Mouse (Mus musculus) neural tube, embryonic 14.5 days (tissue): Measurements from ENCODE around the gene Gm6217. TPM values are rescaled to one million over a fixed set of nuclear protein-coding genes. Genes with fewer than 3 reads are reported as not detected.
"Not testable (repeated sequence)": the region's sequence is repeated elsewhere in the genome, so short reads cannot be mapped to it uniquely, and the experiment has no call there.

ENCODE experiments used
- ATAC-seq: fragments of 200-750 bp; cut with Nextera tagmentation; 2 replicates; pipeline ENCODE4 v1.8.0; 2017; ENCODE audit warnings: low read depth, mild to moderate bottlenecking, moderate TSS enrichment, moderate library complexity
- H3K27ac ChIP-seq: fragments of 300-500 bp; sonication (generic); 2 replicates; pipeline ENCODE4 v1.5.1; 2014; ENCODE audit warnings: low read depth, mild to moderate bottlenecking, control low read depth, low read length, moderate library complexity, mixed read lengths
- H3K27me3 ChIP-seq: fragments of 300-500 bp; sonication (generic); 2 replicates; pipeline ENCODE4 v1.6.1; 2014; ENCODE audit warnings: low read length; ENCODE audit not compliant: control insufficient read depth, insufficient read depth
- H3K36me3 ChIP-seq: fragments of 300-500 bp; sonication (generic); 2 replicates; pipeline ENCODE4 v1.6.1; 2014; ENCODE audit warnings: low read length, mixed read lengths; ENCODE audit not compliant: control insufficient read depth, insufficient read depth
- H3K4me1 ChIP-seq: fragments of 300-500 bp; sonication (generic); 2 replicates; pipeline ENCODE4 v1.6.1; 2014; ENCODE audit warnings: low read length; ENCODE audit not compliant: control insufficient read depth, insufficient read depth
- H3K4me2 ChIP-seq: fragments of 300-500 bp; sonication (generic); 2 replicates; pipeline ENCODE4 v1.6.1; 2014; ENCODE audit warnings: mild to moderate bottlenecking, low read depth, low read length, control low read depth
- H3K4me3 ChIP-seq: fragments of 300-500 bp; sonication (generic); 2 replicates; pipeline ENCODE4 v1.5.1; 2014; ENCODE audit warnings: low read depth, low read length, control low read depth, mixed read lengths
- H3K9ac ChIP-seq: fragments of 300-500 bp; sonication (generic); replicated peaks from 2 replicates; pipeline ENCODE4 v1.6.1; 2014; ENCODE audit warnings: low read depth, mild to moderate bottlenecking, control low read depth, low read length, mixed read lengths
- H3K9me3 ChIP-seq: fragments of 300-500 bp; sonication (generic); 2 replicates; pipeline ENCODE4 v1.6.1; 2016; ENCODE audit warnings: low read length; ENCODE audit not compliant: control insufficient read depth
- WGBS: fragments of 180-500 bp; shearing (Covaris S2); extraction: QIAGEN DNeasy Blood & Tissue Kit; methylation state at CpG from one replicate; pipeline ENCODE4 v1.1.7; 2014; 5-methylcytosine and 5-hydroxymethylcytosine counted together
- polyA plus RNA-seq: library from polyadenylated mRNA; unstranded; fragments of >200 nt; fragmentation: Nextera tagmentation; extraction: Ambion mirVana; gene quantifications from 2 replicates; pipeline ENCODE4 v1.2.1, GENCODE M21; 2014

Gm6217 gene
- polyA plus RNA-seq, 1 experiment from 2014 or later, result not detected

- H3K36me3 ChIP-seq, H3K4me1 ChIP-seq, H3K27me3 ChIP-seq, H3K4me2 ChIP-seq, H3K9me3 ChIP-seq, ATAC-seq, H3K27ac ChIP-seq, H3K9ac ChIP-seq, H3K4me3 ChIP-seq: not testable (repeated sequence)
Measured at GRCm38 (mm10) chr1:82955913-82956312, 24.7 kb upstream of the Gm6217 start, which contains the start of gene Gm7544. Gm7544 (minus strand) TSS chr1:82956013.

DNA sequence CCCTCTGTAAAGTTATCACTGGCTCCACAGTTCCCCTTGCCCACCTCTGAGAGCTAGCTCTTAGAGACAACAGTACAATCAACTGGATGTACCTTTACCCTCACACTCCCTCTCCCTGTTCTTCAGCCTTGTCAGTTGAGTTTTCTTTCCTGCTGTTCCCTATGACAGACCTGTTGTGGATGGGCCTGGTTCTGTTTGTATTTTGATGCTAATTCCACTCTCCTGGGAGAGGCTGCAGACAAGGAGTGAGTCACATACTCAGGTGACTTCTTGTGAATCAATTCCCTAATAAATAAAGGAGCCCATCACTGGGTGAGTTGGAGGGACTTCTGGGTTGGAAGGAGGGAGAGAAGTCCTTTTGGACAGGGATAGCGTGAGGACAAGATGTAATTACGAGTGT lies 17.4 kb upstream of the Gm6217 start:
- H3K9me3 ChIP-seq, result no peaks in the 10 kb centered on the region
- no peak overlapping the region for H3K9ac ChIP-seq
- no peak overlapping the region for H3K27ac ChIP-seq
- no peak overlapping the region for H3K4me3 ChIP-seq
- ATAC-seq, result no peak
- WGBS, result 87% methylated on average over 2 of the region's 2 CpGs
- no peaks in the 10 kb centered on the region for H3K4me1 ChIP-seq
- H3K27me3 ChIP-seq, result no peaks in the 10 kb centered on the region
- H3K4me2 ChIP-seq, result no peak overlapping the region
- no peaks in the 10 kb centered on the region for H3K36me3 ChIP-seq

DNA sequence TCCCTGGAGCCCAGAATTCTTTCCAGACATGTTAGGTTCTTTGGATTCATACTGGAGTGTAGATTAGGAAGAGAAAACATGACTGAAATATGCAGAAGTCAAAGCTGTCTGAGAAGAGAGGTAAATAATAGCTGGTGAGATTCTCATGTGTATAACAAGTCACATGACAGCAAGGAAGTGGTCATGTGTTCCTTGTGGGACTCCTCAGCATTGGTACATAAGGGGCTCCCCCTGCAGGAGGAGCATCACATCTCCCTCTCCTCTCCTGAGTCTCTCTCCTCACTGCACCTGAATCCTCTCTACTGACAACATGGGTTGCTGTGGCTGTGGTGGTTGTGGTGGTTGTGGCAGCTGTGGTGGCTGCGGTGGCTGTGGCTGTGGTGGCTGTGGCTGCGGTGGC lies 14.8 kb upstream of the Gm6217 start:
- not testable (repeated sequence) for H3K9me3 ChIP-seq, H3K4me1 ChIP-seq, H3K4me3 ChIP-seq, H3K36me3 ChIP-seq, H3K27me3 ChIP-seq, ATAC-seq, H3K9ac ChIP-seq, H3K4me2 ChIP-seq, H3K27ac ChIP-seq
- 100% methylated on average over 1 of the region's 2 CpGs for WGBS

GRCm38 (mm10) chr1:82943295-82943694 lies 12.1 kb upstream of the Gm6217 start, which contains the start of gene A030003K21Rik:
A030003K21Rik (minus strand) TSS chr1:82943388.
- not testable (repeated sequence) for H3K36me3 ChIP-seq, ATAC-seq, H3K4me2 ChIP-seq, H3K4me3 ChIP-seq, H3K27me3 ChIP-seq, H3K27ac ChIP-seq, H3K4me1 ChIP-seq, H3K9ac ChIP-seq, H3K9me3 ChIP-seq
- no CpG with 5 or more reads among the region's 6 CpGs for WGBS

GRCm38 (mm10) chr1:82942505-82942904 lies 11.3 kb upstream of the Gm6217 start:
- not testable (repeated sequence) for H3K27ac ChIP-seq, H3K4me3 ChIP-seq, H3K36me3 ChIP-seq, H3K27me3 ChIP-seq, H3K4me1 ChIP-seq, ATAC-seq, H3K9me3 ChIP-seq, H3K9ac ChIP-seq, H3K4me2 ChIP-seq
- WGBS, result 93% methylated on average over 1 of the region's 2 CpGs

- no peak overlapping the region for H3K4me3 ChIP-seq
- H3K27ac ChIP-seq, result no peak overlapping the region
- H3K36me3 ChIP-seq, result no peaks in the 10 kb centered on the region
- H3K27me3 ChIP-seq, result no peaks in the 10 kb centered on the region
- H3K4me2 ChIP-seq, result no peak overlapping the region
- H3K9ac ChIP-seq, result no peak overlapping the region
- ATAC-seq, result no peak
- H3K4me1 ChIP-seq, result no peaks in the 10 kb centered on the region
- H3K9me3 ChIP-seq, result no peaks in the 10 kb centered on the region
- 91% methylated on average over 5 of the region's 5 CpGs for WGBS
Measured at GRCm38 (mm10) chr1:82938666-82939065, 7.5 kb upstream of the Gm6217 start.

GRCm38 (mm10) chr1:82930558-82930957 lies 641 bp downstream of the Gm6217 start:
- 98% methylated on average over 2 of the region's 3 CpGs for WGBS
- not testable (repeated sequence) for H3K27ac ChIP-seq, H3K4me2 ChIP-seq, H3K36me3 ChIP-seq, H3K9ac ChIP-seq, H3K4me1 ChIP-seq, H3K9me3 ChIP-seq, H3K4me3 ChIP-seq, H3K27me3 ChIP-seq, ATAC-seq

GRCm38 (mm10) chr1:82924650-82925049 lies 6.5 kb downstream of the Gm6217 start, which contains the start of gene A030014E15Rik:
A030014E15Rik (plus strand) TSS chr1:82924917.
- 91% methylated on average over 6 of the region's 6 CpGs for WGBS
- H3K4me3 ChIP-seq, result no peak within 1 kb of the TSS
- no peaks in the 10 kb centered on the region for H3K36me3 ChIP-seq
- no peak within 1 kb of the TSS for H3K9ac ChIP-seq
- no peaks in the 10 kb centered on the region for H3K27me3 ChIP-seq
- no peak within 1 kb of the TSS for H3K27ac ChIP-seq
- H3K4me2 ChIP-seq, result no peak within 1 kb of the TSS
- ATAC-seq, result no peak
- no peaks in the 10 kb centered on the region for H3K4me1 ChIP-seq
- no peaks in the 10 kb centered on the region for H3K9me3 ChIP-seq

- H3K4me3 ChIP-seq, H3K36me3 ChIP-seq, H3K4me2 ChIP-seq, H3K27ac ChIP-seq, H3K4me1 ChIP-seq, H3K27me3 ChIP-seq, H3K9ac ChIP-seq, ATAC-seq, H3K9me3 ChIP-seq: not testable (repeated sequence)
- 85% methylated on average over 5 of the region's 5 CpGs for WGBS
Measured at GRCm38 (mm10) chr1:82913434-82913833, 17.8 kb downstream of the Gm6217 start.

DNA sequence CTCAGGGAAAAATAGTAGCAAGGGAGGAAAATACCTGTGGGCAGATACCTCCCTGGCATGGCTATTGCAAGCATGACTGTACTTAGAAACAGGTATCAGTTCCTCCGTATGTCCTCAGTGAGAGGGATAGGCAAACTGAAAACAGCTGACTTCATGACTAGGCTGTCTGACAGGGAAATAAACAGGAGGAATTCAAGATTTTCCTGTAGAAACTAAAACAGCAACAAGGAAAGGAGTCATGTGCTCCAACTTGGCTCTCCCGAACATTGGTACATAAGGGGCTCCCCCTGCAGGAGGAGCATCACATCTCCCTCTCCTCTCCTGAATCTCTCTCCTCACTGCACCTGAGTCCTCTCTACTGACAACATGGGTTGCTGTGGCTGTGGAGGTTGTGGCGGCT lies 18.2 kb downstream of the Gm6217 start, which contains the start of gene A030005L19Rik:
Gene A030005L19Rik (plus strand): TSS at position 301 of the 400 bp plus-strand sequence.
- H3K9me3 ChIP-seq, result no peaks in the 10 kb centered on the region
- H3K36me3 ChIP-seq, result no peaks in the 10 kb centered on the region
- H3K27me3 ChIP-seq, result no peaks in the 10 kb centered on the region
- no peak within 1 kb of the TSS for H3K27ac ChIP-seq
- H3K9ac ChIP-seq, result no peak within 1 kb of the TSS
- no peak within 1 kb of the TSS for H3K4me3 ChIP-seq
- no peak for ATAC-seq
- no peak within 1 kb of the TSS for H3K4me2 ChIP-seq
- no peaks in the 10 kb centered on the region for H3K4me1 ChIP-seq
- WGBS, result 97% methylated on average over 3 of the region's 3 CpGs
